Mouse (Mus musculus) lung, postnatal 36 days (tissue): Measurements from ENCODE around the gene Akip1.

ENCODE experiments used
- DNase-seq: peaks from one replicate; pipeline ENCODE4 v3.0.0; 2022; ENCODE audit warnings: mixed read lengths

The Akip1 gene

GRCm38 (mm10) chr7:109703190-109704015 is at the start of gene Akip1, which contains the start of gene St5:
Akip1 (plus strand) TSS chr7:109703690.
St5 (minus strand) TSS chr7:109703605.
- DNase-seq, result peak; percentile 97

DNA sequence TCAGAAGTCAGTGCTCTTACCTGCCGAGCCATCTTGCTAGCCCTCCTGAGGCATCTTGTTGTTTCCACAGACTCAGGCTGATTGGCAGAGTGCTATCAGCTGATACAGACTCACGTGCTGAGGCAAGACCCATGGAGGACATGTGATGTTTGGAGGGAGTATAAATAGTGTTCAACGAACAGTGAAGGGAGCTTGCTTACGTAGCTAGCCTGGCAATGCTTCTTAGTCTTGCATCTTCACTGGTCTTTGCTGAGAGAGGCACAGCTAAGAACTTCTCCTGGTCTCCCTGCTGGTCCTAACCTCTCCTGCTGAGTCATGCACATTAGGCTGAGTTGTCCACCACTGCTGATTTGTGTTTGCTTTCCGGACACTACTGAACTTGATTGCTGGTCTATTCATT is 48.6 kb upstream of the Akip1 start:
- no peak for DNase-seq

DNA sequence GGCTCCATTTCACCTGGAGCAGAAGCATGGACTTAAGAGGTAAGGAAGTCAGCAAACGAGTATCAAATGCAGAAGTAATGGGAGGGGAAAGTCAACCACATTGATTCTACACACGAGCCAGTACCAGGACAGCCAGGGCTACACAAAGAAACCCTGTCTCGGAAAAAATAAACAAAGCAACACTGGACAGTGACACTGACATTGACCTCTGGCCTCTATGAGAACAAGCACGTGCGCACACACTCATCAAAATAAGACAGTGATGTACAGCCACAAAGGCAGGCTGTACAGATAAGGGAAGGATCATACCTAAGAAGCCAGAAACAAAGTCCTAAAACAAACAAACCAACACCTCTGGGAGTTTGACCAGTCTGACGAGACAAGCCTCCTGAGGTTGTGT is 45.6 kb upstream of the Akip1 start:
- DNase-seq, result no peak

- no peak for DNase-seq
Measured at GRCm38 (mm10) chr7:109659278-109659677, 44.2 kb upstream of the Akip1 start.

GRCm38 (mm10) chr7:109662626-109663025 is 40.9 kb upstream of the Akip1 start:
- no peak for DNase-seq

GRCm38 (mm10) chr7:109666664-109667063 is 36.8 kb upstream of the Akip1 start:
- DNase-seq, result no peak

DNA sequence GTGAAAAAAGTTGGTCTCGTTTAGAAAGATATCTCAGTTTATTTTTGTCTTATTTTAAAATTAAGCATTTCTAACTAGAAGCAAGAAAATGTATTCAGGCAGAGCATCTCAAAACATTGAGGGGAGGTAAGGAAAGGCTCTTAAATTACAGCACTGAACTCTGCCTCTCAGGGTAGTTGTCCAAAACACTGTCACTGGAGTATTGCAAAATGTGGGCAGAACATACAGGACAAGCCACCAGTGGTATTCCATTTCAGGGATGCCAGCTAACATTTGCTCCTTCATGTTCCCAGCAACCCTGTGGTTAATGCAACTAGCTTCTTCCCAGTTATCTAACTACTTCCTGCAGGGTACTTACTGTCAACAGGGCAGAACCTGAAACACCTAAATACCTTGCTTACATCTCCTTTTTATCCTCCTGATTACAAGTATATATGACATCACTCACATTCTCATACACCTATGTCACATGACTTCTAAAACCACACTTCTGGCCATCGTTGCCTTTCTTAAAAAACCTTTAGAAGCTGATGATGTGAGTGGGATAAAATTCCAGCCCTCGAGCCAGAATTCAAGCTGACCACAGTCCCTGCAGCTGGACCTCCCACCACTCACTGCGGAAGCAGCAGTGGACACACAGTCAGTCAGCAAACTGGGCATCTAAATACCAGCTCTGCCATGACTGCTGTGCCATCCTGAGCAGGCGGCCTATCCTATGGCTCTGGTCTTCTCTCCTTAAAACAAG is 33.9 kb upstream of the Akip1 start:
- DNase-seq, result no peak

DNA sequence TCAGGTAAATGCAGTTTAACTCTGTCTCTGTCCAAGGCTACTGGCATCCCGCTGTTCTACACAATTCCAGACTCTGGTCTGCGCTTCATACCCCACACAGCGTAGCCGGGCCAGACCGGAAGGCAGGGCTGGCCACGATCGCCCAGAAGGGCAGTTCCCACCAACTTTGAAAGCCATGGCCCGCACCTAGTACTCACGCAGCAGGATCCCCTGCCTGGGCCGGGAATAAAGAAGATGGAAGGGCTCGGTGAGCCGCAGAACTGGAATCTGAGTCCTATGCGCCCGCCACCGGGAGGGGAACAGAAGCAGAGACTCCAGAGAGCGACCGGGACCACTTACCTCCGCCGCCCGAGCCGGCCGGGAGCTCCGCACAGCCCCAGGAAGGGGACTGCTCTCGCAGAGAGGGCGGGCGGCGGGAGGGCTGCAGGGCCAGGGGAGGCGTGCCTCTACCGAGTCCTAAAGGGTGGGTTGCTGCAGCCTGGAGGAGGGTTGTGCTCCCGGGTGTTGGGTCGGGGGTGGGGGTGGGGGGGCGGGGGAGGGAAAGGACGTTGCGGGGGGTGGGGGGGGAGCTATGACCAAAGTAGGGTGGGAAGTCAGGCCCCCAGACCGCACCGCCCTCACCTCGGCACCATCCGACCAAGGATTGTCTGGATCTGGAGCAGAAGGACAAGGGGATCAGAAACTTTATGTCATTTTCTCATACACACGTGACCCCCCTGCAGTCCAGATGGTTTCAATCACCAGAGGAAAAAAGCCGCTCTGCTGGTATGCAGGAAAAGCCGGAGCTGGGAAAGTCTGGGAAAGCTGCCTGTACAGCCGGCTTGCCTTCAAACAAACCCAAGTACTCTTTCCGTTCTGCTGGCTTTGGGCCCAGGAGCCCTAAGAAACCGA is 31.7 kb upstream of the Akip1 start:
- DNase-seq, result peak; percentile 87

DNA sequence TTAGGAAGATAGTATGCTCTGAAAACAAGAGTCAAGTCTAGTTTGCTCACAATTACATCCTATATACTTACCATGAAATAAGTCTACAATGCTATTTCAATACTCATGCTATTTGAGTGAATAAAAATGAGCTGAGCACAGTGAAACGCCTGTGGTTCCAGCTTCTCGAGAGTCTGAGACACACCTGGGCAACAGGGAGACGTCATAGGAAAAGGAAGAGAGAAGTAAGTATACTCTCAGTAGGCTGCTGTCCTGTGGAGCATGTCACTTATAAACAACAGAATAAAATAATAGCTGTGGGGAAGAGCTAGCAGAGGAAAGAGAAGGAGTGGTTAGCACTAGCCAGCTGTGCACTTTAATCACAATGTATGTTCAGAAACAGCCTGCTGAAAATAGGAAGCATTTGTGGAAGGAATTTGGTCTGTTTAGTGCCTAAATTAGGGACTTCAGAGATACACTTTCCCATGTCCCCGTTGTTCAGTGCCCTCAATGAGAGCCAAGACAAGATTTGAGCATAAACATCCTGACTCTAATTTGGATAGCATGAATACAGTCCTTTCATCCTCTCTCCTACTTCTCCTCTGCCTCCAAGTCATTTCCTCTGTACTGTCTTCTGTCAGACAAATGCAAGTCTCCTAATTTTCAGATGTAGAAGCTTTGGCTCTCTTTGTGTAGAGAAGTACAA is 28.4 kb upstream of the Akip1 start:
- DNase-seq, result no peak

GRCm38 (mm10) chr7:109680284-109680683 is 23.2 kb upstream of the Akip1 start:
- no peak for DNase-seq

DNA sequence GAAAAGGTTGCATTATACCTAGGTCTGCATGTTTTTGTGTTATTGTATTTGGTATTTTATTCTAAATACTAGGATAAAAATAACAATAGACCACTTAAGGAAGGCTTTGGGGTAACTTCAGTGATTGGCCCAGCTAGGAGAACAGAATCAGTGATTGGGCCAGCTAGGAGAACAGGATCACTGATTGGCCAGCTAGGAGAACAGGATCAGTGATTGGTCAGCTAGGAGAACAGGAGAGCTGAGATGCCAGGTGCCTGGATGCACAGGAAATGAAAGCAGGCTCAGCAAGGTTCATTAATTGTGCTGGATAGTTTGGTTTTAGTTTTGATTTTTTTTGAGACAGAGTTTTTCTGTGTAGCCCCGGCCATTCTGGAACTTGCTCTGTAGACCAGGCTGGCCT is 22.6 kb upstream of the Akip1 start:
- no peak for DNase-seq

- DNase-seq, result peak; percentile 62
Measured at GRCm38 (mm10) chr7:109686585-109687128, 16.8 kb upstream of the Akip1 start.

DNA sequence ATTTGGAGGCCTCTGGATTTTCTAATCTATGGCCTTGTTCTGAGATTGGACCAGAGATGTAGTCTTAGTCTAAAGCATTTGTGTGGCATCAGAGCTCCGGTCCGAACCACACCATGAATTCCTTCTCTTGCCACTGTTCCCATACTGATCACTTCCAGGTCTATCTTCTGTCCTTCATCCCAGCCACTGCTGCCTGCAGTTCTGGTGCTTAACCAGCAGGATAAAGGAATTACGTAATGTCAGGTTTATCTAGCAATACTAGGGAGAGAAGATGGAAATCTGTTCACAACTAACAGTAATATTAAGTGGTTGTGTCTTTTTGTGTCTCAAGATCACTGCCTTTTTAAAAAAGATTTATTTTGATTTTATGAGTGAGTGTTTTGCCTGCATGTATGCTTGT is 13.4 kb upstream of the Akip1 start:
- no peak for DNase-seq

- peak; percentile 80 for DNase-seq
Measured at GRCm38 (mm10) chr7:109690961-109691360, 12.5 kb upstream of the Akip1 start.

DNA sequence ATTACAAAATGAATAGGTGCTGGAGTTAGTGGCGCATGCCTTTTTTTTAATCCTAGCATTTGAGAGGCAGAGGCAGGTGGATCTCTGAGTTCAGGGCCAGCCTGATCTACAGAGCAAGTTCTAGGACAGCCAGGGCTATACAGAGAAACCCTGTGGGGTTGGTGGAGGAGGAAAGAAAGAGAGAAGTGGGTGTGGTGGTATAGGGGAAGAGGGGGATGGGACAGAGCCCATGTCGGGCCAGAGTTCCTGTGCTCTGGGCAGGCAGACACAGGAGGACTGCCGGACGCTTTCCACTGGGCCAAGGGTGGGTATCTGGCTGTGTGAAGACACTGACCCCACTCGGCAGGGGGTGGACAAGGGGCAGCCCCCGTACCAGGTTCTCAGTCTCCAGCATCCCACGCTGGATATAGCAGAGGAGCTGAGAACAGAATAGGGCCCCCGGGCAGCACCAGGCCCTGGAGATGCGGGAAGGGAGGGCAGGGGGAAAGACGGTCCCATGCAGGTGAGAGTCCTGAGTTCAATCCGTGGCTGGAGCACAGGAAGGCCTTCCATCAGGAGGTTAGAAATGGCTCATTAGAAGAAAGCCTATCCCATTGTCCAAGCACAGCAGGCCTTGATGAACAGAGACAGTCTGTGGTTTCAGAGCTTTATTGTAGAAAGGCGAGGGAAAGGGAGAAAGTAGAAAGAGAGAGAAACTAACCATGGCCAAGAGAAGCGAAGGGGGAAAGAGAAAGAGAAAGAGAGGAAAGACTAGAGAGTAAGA is 8.7 kb upstream of the Akip1 start:
- no peak for DNase-seq

GRCm38 (mm10) chr7:109695339-109695726 is 8.2 kb upstream of the Akip1 start:
- DNase-seq, result no peak

DNA sequence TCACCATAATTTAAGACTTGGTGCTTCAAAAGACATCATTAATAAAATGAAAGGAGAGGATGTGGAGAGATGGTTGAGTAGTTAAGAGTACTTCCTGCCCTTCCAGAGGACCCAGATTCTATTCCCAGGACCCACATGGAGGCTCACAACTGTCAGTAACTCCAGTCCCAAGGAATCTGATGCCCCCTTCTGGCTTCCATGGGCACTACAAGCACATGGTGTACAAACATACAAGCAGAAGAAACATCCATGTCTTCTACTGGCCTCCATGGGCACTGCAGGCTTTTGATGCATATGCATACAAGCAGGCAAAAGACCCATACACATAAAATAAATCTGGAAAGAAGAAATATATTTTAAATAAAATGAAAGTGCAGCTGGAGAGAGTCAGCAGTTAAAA is 3.3 kb upstream of the Akip1 start:
- DNase-seq, result no peak

DNA sequence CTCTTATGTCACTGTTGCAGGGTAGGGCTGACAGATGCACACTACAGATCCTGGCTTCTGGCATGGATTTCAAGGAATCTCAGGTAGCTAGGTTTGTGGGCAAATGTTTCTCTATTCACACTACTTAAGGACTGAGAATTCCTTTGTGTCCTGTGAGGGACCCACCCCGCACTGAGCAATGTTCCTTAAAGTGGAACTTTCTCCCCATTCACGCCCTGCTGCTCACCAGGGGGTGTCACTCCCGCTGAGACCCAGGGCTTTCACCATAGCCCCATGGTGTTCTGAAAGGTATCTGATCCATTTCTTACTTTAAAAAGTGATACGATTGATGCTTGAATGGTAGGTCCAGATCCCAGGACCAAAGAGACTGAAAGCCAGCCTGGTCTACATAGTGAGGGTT is 769 bp upstream of the Akip1 start:
- DNase-seq, result no peak

DNA sequence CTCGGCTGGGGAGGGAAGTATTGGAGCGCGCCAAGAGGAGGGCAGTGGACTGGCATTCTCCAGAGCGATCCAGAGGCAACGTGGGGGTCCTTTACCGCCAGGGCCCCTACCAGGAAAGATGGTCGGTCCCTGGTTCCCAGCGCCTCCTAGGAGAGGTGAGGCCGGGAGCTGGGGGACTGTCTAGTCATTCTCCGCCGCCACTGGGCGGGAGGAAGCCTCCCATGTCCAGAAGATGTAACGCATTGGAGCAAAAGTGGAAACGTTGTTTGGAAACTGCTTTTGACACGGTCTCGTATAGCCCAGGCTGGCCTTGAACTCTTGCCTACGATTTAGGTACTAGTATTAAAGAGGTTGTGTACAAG is 507 bp downstream of the Akip1 start:
- no peak for DNase-seq

- peak; percentile 35 for DNase-seq
Measured at GRCm38 (mm10) chr7:109704461-109704860, 971 bp downstream of the Akip1 start.

DNA sequence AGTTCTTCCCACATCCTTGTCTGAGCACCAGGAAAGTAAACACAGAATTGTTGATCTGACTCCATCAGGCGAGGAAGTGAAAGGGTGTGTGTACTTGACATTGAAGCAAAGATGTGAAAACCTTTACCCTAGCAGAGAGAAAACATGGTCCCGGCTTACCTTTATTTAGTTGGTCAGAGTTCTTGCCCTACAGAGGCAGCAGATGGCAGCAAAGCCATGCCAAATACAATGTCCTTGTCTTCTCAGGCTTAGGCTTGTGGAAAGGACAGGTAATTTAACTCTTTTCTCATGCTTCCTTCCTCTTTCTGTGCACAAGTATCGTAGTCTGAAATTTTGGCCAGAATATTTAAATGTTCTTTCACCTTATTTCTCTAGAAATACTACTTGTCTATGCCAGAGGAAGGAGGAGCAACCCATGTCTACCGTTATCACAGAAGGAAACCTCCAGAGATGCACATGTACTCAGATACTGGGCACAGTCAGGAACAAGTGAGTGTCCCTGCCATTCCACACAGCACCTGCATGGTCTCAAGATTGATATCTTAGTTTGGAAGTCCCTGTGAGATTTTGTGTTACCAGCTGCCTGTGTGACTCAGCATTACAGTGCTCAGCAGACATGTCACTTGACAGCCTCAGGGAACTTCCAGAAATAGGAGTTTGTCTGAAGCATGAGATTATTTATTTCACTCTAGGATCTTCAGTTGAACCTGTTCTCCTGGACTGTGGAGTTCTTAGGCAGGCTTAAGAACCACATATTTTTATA is 3.7 kb downstream of the Akip1 start:
- peak; percentile 87 for DNase-seq
